Mouse (Mus musculus) lung, adult 2 months (tissue): Measurements from ENCODE around the gene Tcf20. TPM values are rescaled to one million over a fixed set of nuclear protein-coding genes. Genes with fewer than 3 reads are reported as not detected.
A peak's percentile ranks its signal among the peaks of the same experiment; 100 is the strongest.
"Not testable (repeated sequence)": the region's sequence is repeated elsewhere in the genome, so short reads cannot be mapped to it uniquely, and the experiment has no call there.

Experiments used
- DNase-seq: peaks from one replicate; pipeline ENCODE4 v3.0.0; 2022
- H3K4me1 ChIP-seq: fragments of 200-500 bp; 2 replicates; pipeline ENCODE4 v1.6.1; 2011; ENCODE audit warnings: low read length; ENCODE audit not compliant: control insufficient read depth, insufficient read depth
- H3K4me3 ChIP-seq: fragments of 200-500 bp; replicated peaks from 2 replicates; pipeline ENCODE3; 2011; ENCODE audit warnings: low read depth, mild to moderate bottlenecking, control low read depth, low read length; ENCODE audit errors: extremely low read depth
- CTCF ChIP-seq: fragments of 200-500 bp; IDR thresholded peaks from 2 replicates; pipeline ENCODE4 v1.5.1; 2011; ENCODE audit warnings: mild to moderate bottlenecking, low read length, control low read depth; ENCODE audit not compliant: insufficient read depth
- POLR2A ChIP-seq: fragments of 200-500 bp; IDR thresholded peaks from 2 replicates; pipeline ENCODE4 v1.6.1; 2011; ENCODE audit warnings: low read depth, mild to moderate bottlenecking, control low read depth, low read length, borderline replicate concordance; ENCODE audit errors: extremely low read depth
- WGBS: fragments of 180-500 bp; shearing (Covaris S2); methylation state at CpG from one replicate; pipeline ENCODE4 v1.1.7; 2018; 5-methylcytosine and 5-hydroxymethylcytosine counted together
- polyA plus RNA-seq: library from polyadenylated mRNA; depleted of rRNA; stranded (reverse); fragments of >200 nt; gene quantifications from 2 replicates; pipeline ENCODE4 v1.2.3, GENCODE M21; 2012

The Tcf20 gene
- polyA plus RNA-seq, 1 experiment: 16.8 TPM

GRCm38 (mm10) chr15:82898740-82899675 lies 88.7 kb downstream of the Tcf20 start:
- Histone ChIP-seq H3K4me3 (peak overlapping the region; percentile 61), H3K4me1 (peaks cover 14% of the 10 kb centered on the region)
- WGBS: under 1% methylated on average over 97 of the region's 98 CpGs
- TF ChIP-seq CTCF (no peak), POLR2A (no peak)
- peak; percentile 65 for DNase-seq

DNA sequence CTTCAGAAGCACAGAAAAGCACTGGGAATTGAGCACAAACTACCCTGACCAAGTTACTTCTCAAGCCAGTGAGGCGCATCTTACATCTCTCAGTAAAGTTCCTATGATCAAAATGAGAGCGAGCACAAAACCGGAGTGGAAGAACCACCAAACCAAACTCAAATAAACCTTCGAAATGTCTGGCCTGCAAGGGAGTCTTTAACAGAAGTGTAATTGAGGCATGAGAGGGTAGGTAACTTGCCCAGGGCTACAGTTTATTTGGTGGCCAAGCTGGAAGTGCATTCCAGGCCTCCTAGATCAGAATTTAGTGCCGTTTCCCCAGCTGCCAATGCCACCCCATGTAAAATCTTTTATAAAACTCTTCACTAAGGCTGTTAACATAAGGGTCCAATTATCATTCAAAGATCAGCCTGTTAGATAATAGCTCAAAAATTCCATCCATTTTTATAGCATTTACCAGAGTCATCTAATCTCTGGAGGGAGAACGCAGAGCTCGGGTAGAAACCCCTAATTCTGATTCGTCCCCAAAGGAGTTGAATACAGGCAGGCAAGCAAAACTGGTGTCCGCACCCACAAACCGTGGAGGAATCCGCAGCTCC lies 89.4 kb downstream of the Tcf20 start:
- peak overlapping the region; percentile 48 for H3K4me3 ChIP-seq
- DNase-seq: no peak
- H3K4me1 ChIP-seq: peaks cover 14% of the 10 kb centered on the region
- TF ChIP-seq CTCF: no peak
- no peak for TF ChIP-seq POLR2A
- 27% methylated on average over 11 of the region's 11 CpGs for WGBS

GRCm38 (mm10) chr15:82896336-82896735 lies 91.3 kb downstream of the Tcf20 start:
- DNase-seq: no peak
- Histone ChIP-seq H3K4me3 (no peak overlapping the region), H3K4me1 (peaks cover 16% of the 10 kb centered on the region)
- 59% methylated on average over 1 of the region's 1 CpGs for WGBS
- TF ChIP-seq POLR2A (no peak), CTCF (no peak)

- Histone ChIP-seq H3K4me3 (no peak overlapping the region), H3K4me1 (peaks cover 4% of the 10 kb centered on the region; the same call in 1 of the 2 replicates)
- no peak for DNase-seq
- TF ChIP-seq CTCF (no peak), POLR2A (no peak)
Measured at GRCm38 (mm10) chr15:82890470-82890869, 97.2 kb downstream of the Tcf20 start.

DNA sequence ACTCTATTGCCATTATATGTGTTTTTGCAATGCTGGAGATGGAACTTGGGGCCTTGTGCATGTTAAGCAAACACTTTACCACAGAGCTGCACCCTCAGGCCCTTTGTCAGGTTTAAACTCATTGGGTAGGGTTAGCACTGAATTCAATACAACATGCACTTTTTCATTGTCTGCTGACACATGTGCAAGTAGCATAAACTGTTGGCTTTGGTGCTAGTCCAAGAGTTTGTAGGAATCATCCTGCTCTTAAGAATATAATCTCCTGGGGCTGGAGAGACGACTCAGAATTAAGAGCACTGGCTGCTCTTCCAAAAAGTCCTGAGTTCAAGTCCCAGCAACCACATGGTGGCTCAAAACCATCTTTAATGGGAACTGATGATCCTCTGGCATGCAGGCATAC lies 98.2 kb downstream of the Tcf20 start:
- TF ChIP-seq CTCF (no peak), POLR2A (no peak)
- Histone ChIP-seq H3K4me1 (peaks cover 4% of the 10 kb centered on the region; the same call in 1 of the 2 replicates), H3K4me3 (no peak overlapping the region)
- WGBS: 18% methylated on average over 1 of the region's 1 CpGs
- DNase-seq: no peak

DNA sequence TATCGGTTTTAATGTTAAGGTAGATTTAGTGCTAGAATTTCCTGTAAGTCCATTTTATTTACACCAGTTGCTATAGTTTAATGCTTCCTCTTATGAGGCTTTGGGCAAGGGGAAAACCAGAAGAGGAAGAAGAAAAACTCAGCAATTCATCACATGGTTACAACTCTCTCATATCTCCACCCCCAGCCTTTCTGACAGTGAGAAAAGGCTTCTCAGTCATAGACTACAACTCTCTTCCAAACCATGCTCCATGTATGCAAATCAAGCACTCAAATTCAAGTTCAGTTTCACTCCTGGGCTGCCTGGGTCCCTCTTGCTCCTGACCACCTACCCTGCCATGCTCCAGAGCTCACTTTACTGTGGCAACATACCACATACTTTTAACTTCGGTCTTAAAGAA lies 99.2 kb downstream of the Tcf20 start:
- H3K4me3 ChIP-seq: no peak overlapping the region
- no peak for DNase-seq

GRCm38 (mm10) chr15:82877309-82877708 lies 110.4 kb downstream of the Tcf20 start:
- H3K4me3 ChIP-seq: no peak overlapping the region
- H3K4me1 ChIP-seq: peaks cover 5% of the 10 kb centered on the region
- TF ChIP-seq CTCF (no peak), POLR2A (no peak)
- no peak for DNase-seq

More for the DNA sequence above, 99.2 kb downstream of the Tcf20 start:
- no peak for TF ChIP-seq POLR2A
- no peak for TF ChIP-seq CTCF
- H3K4me1 ChIP-seq: peaks cover 4% of the 10 kb centered on the region; the same call in 1 of the 2 replicates
- WGBS: 53% methylated on average over 2 of the region's 2 CpGs

GRCm38 (mm10) chr15:82876863-82877262 lies 110.8 kb downstream of the Tcf20 start:
- Histone ChIP-seq H3K4me1 (peaks cover 5% of the 10 kb centered on the region), H3K4me3 (no peak overlapping the region)
- no peak for TF ChIP-seq CTCF
- 40% methylated on average over 2 of the region's 2 CpGs for WGBS
- no peak for DNase-seq

DNA sequence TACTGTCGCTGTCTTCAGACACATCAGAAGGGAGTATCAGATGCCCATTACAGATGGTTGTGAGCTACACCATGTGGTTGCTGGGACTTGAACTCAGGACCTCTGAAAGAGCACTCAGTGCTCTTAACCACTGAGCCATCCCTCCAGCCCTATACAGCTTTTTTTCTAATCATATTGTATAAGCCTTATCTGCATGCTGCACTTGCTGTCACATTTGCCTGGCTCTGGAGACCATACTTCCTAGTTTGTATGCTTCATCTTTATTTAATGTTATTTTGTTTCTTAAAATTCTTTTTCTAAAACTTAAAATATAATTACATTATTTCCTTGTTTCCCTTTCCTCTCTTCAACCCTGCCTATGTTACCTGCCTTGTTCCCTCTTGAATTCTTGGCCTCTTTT lies 115.6 kb downstream of the Tcf20 start:
- WGBS: 91% methylated on average over 1 of the region's 1 CpGs
- H3K4me1 ChIP-seq: peaks cover 5% of the 10 kb centered on the region
- no peak for TF ChIP-seq CTCF
- no peak for TF ChIP-seq POLR2A
- H3K4me3 ChIP-seq: no peak overlapping the region
- no peak for DNase-seq

- WGBS: 96% methylated on average over 3 of the region's 3 CpGs
- DNase-seq, H3K4me1 ChIP-seq, H3K4me3 ChIP-seq: not testable (repeated sequence)
Measured at GRCm38 (mm10) chr15:82866286-82866685, 121.4 kb downstream of the Tcf20 start.
